Mouse (Mus musculus) thymus, postnatal 4 days (tissue): Measurements from ENCODE around the gene Clrn3.
A peak's percentile ranks its signal among the peaks of the same experiment; 100 is the strongest.

Source experiments
- DNase-seq: peaks from one replicate; pipeline ENCODE4 v3.0.0; 2021

Gene Clrn3

DNA sequence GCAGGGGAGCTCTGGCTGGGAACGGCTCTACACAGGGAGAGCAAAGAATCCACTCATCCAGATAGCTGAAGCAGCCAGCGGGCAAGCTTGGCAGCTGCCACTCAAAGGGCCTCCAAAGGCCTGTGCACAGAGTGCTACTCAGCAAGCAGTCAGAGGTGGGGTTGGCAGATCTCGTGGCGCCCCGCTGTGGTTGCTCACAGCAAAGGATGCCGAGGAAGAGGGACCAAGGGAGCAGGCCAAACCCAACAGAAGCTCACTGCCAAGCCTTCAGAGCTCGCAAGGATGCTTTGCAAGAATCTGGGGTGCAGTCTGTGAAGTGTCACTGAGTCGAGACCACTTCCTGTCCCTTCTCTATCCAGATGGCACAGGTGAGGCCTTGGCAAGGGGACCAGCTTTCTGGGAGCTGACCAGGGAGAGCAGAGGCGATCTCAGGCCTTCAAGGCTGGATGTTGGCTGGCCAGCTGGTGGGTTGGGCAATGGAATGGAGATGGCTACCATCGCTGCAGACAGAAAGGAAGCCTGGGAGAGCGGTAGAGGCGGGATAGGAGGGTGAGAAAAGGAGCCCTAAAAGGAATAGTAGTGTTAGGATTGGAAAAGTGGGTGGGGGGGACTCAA lies 42.6 kb downstream of the Clrn3 start:
- peak; percentile 60 for DNase-seq

DNA sequence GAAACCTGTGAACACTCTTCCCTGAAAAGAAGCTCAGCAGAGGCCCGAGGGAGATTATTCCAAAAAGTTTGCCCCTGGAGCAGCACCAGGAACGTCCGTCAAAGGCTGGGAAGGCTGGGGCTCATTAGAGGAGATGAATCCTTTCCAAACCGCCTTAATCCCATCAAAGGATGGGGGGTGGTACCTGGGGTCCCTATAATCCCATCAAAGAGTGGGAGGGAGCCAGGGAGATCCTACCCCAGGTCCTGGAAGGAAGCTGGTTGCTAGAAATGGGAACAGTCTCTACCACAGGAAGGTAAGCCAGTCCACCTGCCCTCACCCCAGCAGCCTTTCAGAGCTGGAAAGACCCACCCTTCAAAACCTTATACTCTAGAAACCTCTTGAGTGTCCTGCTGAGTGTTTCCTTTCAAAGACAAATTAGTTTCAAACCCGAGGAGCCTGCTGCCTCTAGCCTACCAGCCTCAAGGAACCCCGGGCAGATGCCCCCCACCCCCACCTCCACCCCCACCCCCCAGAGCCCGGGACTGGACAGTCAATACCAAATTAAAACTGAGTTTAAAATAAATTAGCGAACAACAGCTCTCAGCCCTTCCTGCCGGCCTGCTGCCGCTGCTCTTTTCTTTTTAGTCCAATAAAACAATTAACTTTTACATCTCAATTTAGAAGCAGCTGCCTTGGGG lies 43.2 kb downstream of the Clrn3 start:
- no peak for DNase-seq

DNA sequence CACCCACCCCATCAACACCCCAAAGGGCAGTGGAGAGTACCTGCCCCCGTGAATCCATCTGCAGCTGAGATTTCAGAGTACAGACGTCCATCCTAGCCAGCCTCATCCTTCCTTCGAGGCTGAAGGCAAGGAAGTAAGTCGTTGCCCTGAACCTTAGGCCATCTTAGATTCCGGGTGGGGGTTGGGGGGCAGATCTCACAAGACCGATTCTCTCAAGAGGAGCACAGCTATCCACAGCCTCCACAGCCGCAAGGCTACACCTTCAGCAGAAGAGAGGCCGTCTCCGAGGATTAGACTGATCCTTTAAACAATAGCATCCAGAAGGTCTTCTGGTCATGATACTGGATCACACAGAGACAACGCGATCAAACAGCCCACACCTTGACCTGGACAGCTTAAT lies 44.1 kb downstream of the Clrn3 start:
- DNase-seq = no peak

DNA sequence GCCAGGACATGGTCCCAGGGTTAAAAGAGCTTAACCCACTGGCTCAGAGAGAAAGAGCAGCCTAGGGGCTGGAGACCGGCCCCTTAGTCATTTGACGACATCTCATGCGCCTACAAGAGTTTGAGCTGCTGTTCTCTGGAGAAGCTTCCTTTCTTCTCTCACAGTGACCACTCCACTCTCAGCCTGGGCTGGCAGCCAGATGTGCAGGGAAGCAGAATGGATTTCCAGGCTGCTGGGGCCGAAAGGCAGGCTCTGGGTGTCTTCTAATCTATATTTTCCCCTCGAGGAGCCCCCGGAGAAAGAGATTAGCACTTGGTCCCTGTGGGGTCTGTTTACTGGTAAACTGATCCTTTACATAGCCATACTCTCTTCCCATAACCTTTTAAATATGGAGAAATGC lies 44.7 kb downstream of the Clrn3 start:
- no peak for DNase-seq

DNA sequence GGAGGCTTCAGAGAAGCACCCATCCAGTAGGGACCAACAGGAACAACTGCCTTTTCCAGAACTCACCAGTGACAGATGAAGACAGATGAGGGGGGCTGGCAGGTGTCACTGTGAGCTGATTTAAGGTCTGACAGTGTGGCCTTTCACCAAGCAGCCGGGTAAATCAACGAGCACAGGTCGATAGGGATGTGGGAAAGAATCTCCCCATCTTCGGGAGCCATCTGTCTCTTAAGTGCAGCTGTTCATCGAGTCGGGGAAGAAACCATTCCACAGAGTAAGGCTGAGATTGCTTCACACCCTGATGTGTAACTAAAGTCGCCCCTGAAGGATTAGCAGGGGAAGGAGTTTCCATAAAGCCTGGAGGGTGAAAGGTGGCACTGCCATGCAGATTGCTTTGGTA lies 47.3 kb downstream of the Clrn3 start:
- no peak for DNase-seq

DNA sequence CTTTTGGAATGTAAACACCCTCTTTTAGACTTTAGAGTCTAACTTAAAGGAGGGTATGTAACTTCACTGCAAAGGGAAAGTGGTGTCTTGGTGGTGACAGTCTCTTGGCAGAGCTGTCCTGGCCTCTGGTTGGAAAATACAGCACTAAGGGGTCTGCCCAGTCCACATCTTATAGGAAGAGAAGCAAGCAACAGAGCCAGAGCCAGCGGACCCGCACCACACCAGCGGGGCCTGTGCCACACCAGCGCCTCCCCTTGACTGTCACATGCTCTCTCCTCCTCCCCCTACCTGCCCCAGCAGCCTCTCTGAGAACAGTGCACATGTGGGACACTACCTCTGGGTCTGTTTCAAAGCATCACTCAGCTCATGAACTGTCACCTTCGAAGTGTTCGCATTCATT lies 48.5 kb downstream of the Clrn3 start:
- DNase-seq = no peak

DNA sequence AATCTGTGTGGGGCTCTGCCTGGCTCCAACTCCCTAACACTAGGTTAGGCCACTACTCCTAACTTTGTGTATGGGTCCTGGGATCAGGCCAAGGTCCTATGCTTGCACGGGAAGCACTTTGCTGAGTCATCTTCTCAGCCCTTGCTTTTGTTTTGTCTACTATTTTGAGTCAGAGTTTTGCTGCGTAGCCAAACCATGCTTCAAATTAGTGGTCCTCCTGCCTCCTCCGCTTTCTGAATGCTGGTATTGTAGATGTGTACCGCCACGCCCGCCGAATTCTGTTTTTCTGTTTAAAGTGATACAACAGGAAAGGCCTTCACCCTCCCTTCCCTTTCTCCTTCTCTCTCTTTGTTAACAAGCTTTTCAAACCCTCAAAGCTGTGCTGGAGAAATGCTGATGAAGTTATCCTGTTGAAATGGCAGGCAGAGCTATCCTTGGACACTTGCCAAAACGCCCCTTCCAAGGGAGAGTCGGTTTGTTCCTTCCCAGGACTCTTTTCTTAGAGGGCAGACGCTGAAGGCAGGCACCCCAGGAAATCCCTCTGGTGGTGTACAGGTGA lies 49.1 kb downstream of the Clrn3 start:
- no peak for DNase-seq

DNA sequence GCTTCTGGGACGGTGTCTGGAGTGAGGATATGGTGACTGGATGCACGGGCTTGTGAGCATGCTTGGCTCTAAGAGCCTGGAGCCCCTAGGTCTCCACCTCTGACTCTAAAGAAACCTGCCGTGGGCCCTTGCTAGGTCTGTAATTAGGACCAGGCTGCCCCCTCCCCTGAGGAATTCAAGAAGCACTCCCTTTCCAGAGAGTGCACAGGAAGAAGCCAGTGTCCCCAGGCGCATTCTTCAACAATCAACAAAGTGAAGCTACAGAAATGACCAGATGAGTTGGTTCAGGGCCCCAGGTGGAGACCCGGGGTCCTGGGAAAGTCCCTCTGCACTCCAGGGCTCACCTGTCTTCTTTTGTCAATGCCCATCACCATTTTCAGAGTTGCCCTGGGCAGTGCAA lies 51.2 kb downstream of the Clrn3 start:
- DNase-seq = no peak

DNA sequence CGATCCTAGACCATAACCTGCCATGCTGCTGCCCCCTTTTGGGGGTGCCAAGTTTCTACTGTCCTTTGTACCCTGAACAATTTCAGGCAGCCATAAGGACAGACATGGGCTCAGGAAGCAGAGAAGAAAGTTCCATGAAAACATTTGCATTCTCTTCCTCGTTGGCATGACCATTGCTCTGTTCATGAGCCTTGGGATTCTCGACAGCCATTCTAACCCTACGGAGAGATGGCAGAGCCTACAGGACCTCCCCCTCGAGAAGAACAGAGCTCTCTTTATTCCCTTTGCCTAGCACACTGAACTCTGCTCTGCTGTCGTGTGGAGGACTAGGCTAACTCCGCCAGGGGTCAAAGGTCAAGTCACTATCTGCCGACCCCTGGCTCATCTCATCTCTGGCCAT lies 52.5 kb downstream of the Clrn3 start:
- DNase-seq = no peak

DNA sequence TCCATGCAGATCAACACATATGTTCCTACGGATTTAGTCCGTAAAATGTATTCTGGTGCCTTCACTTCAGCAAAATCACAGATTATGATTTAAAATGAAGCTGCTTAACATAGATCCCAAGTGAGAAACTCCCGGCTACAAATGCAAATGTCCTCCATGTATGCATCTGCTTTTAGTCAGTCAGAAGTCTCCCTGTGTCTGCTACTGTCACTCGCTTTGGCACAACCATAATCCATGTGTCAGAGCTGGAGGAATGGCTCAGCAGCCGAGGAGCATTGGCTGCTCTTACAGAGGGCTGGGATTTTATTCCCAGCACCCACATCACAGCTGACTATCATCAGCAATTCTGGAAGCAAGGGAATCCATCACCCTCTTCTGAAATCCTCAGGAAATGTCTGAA lies 58.1 kb downstream of the Clrn3 start:
- DNase-seq = no peak

DNA sequence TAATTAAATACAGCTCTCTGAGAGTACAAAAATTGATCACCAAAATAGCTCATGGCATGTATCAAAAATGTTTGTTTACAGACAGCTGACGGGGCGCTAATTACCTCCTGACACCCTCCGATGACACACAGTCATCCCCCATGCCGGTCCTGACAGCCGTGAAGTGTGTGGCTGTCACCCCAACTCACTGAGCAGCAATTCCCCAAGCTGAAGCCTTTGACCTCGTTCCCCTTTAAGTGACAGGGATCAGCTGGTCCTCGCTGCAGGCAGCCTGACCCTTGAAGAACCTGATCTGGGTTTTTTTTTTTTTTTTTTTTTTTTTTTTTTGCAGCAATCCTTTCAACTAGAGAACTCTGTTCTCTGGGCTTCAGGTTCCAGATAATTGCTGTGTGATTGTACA lies 59.8 kb downstream of the Clrn3 start:
- no peak for DNase-seq

DNA sequence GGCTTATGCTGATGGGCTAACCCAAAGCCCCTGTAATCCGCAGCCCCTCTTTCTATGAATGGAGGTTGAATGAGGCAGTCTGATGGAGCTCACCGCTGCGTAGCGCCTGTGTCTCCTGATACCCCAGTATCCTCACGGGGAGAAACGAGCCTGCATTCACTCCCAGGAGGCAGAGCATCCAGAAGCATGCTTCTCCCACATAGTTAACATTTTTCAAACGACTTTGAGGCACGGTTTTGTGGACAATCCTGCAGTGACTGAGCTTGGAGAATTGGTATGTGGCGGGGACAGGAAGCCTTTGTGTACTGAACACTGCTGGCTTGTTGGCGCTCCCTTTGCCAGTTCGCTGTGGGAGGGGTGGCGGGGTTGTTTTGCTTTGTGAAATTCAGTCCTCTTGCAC lies 63.2 kb downstream of the Clrn3 start:
- no peak for DNase-seq

DNA sequence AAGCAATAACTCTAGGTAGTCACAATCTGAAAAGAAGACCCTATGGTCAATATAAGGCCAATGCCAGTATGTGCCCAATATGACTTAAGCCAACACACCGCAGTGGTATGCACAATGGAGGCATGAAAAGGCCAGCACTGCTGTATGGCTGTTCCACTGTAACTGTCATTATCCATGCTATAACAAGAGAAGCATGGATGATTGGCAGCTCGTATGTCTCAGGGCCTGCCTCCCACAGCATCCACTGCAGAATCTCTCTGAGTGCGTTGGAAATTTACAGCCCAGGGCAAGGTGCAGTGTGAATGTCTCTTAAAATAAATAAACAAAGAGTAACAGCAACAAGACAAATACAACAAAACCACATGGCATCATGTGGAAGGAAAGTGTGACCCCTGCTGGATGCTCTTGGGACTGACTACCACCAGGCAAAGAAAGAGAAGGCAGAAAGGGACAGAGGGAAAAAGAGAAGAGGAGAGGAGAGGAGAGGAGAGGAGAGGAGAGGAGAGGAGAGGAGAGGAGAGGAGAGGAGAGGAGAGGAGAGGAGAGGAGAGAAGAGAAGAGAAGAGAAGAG lies 63.7 kb downstream of the Clrn3 start:
- peak; percentile 65 for DNase-seq
